In genomic region chr6:83906659-83907058, GRCm38 (mm10) we compare ENCODE assay signal across 16 mouse cellular contexts.
"Had no signal": no experiment of that assay in that cellular context is flagged by ENCODE, and none has a peak within 500 bp of the region (broad histone marks: within the 10 kb centered on the region; RNA-seq: fewer than 3 reads in every experiment).

No protein-coding gene starts in this region.

- H3K27me3 ChIP-seq: limb, embryonic 13.5 days; liver, embryonic 15.5 days; midbrain, embryonic 12.5 days had no signal

- H3K27ac ChIP-seq: limb, embryonic 13.5 days; liver, embryonic 15.5 days; midbrain, embryonic 12.5 days; stomach, postnatal 0 days had no signal

- H3K4me3 ChIP-seq: limb, embryonic 13.5 days; liver, embryonic 15.5 days; midbrain, embryonic 12.5 days had no signal

- H3K36me3 ChIP-seq: limb, embryonic 13.5 days; liver, embryonic 15.5 days; midbrain, embryonic 12.5 days had no signal

- DNase-seq: kidney, adult 8-10 months; kidney, postnatal 25 days; layer of hippocampus, adult 9-11 months; layer of hippocampus, postnatal 36 days; lung, embryonic 14.5 days; lung, postnatal 10 days; lung, postnatal 4 days; right cerebral cortex, adult 18-20 months; right cerebral cortex, postnatal 25 days; thymus, postnatal 4 days had no signal

- H3K4me1 ChIP-seq: limb, embryonic 13.5 days; liver, embryonic 15.5 days; midbrain, embryonic 12.5 days had no signal

- H3K4me2 ChIP-seq: limb, embryonic 13.5 days; liver, embryonic 11.5 days; liver, embryonic 15.5 days; lung, embryonic 14.5 days; midbrain, embryonic 12.5 days had no signal

- ATAC-seq: midbrain, embryonic 16.5 days had no signal

- H3K9me3 ChIP-seq: limb, embryonic 13.5 days; liver, embryonic 15.5 days; midbrain, embryonic 12.5 days had no signal

- H3K9ac ChIP-seq: limb, embryonic 13.5 days; liver, embryonic 15.5 days; lung, embryonic 14.5 days; midbrain, embryonic 12.5 days had no signal
